Mouse (Mus musculus) hindbrain, postnatal 0 days (tissue): ENCODE results near the gene Itpkb. TPM values are rescaled to one million over a fixed set of nuclear protein-coding genes. Genes with fewer than 3 reads are reported as not detected.

Experiments
- ATAC-seq: fragments of 200-750 bp; cut with Nextera tagmentation; 2 replicates; pipeline ENCODE4 v1.8.0; 2017; ENCODE audit warnings: mild to moderate bottlenecking, moderate TSS enrichment, moderate library complexity
- DNase-seq: peaks from one replicate; pipeline ENCODE4 v3.0.0-alpha.2; 2015; ENCODE audit warnings: low spot score
- H3K27ac ChIP-seq: fragments of 300-500 bp; sonication (generic); 2 replicates; pipeline ENCODE4 v1.5.1; 2014; ENCODE audit warnings: mild to moderate bottlenecking
- H3K27me3 ChIP-seq: fragments of 300-500 bp; sonication (generic); 2 replicates; pipeline ENCODE4 v1.6.1; 2014; ENCODE audit warnings: low read length, mixed read lengths; ENCODE audit not compliant: insufficient read depth
- H3K36me3 ChIP-seq: fragments of 300-500 bp; sonication (generic); 2 replicates; pipeline ENCODE4 v1.6.1; 2014; ENCODE audit warnings: low read length, mixed read lengths; ENCODE audit not compliant: insufficient read depth
- H3K4me1 ChIP-seq: fragments of 300-500 bp; sonication (generic); 2 replicates; pipeline ENCODE4 v1.6.1; 2014; ENCODE audit warnings: antibody characterized with exemption, low read length, mixed read lengths; ENCODE audit not compliant: insufficient read depth
- H3K4me2 ChIP-seq: fragments of 300-500 bp; sonication (generic); 2 replicates; pipeline ENCODE4 v1.6.1; 2014; ENCODE audit warnings: low read depth, mild to moderate bottlenecking, low read length, moderate library complexity, mixed read lengths
- H3K4me3 ChIP-seq: fragments of 300-500 bp; sonication (generic); 2 replicates; pipeline ENCODE4 v1.5.1; 2014; ENCODE audit warnings: low read length
- H3K9ac ChIP-seq: fragments of 300-500 bp; sonication (generic); replicated peaks from 2 replicates; pipeline ENCODE4 v1.6.1; 2014; ENCODE audit warnings: mild to moderate bottlenecking, low read length, moderate library complexity, mixed read lengths
- H3K9me3 ChIP-seq: fragments of 300-500 bp; sonication (generic); 2 replicates; pipeline ENCODE4 v1.6.1; 2016; ENCODE audit warnings: low read length, mixed read lengths
- CTCF ChIP-seq: IDR thresholded peaks from 2 replicates; pipeline ENCODE4 v1.5.1; 2016; ENCODE audit warnings: antibody characterized with exemption, control low read depth, low read depth
- WGBS: fragments of 180-500 bp; shearing (Covaris S2); extraction: QIAGEN DNeasy Blood & Tissue Kit; methylation state at CpG from one replicate; pipeline ENCODE4 v1.1.7; 2014; 5-methylcytosine and 5-hydroxymethylcytosine counted together
- polyA plus RNA-seq: library from polyadenylated mRNA; unstranded; fragments of >200 nt; fragmentation: Nextera tagmentation; extraction: Ambion mirVana; gene quantifications from 2 replicates; pipeline ENCODE4 v1.2.1, GENCODE M21; 2015
- total RNA-seq: library from RNA; depleted of rRNA; stranded (reverse); fragments of >200 nt; gene quantifications from 2 replicates; pipeline ENCODE4 v1.2.3, GENCODE M21; 2014

Gene Itpkb
- total and polyA plus RNA-seq, 2 experiments from 2014 or later = 4.1 to 19.0 TPM

DNA sequence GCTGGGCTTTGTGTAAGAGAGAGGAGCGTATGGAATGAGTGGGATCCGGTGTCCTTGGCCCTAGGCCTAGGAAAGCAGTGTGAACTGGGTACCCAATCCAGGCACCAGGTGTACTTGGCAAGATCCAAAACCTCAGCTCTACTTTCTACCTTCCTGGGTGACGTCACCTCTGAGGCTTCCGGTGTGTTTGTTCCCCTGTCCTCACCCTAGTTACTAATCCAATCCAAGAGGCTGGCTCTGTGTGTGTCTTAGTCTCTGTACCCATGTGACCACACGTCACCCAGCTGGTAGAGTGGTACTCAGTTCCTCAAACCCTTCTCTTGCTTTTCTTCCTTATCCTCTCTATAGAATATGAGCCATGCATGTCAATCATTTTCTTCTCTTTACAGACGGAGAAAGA is 71.4 kb downstream of the Itpkb start:
- no peak overlapping the region for H3K9ac ChIP-seq
- no peaks in the 10 kb centered on the region for H3K27me3 ChIP-seq
- H3K4me3 ChIP-seq = no peak overlapping the region
- TF ChIP-seq CTCF = no peak
- ATAC-seq (no peak), DNase-seq (no peak)
- H3K27ac ChIP-seq = no peak overlapping the region; the same call in 1 of the 2 replicates
- H3K9me3 ChIP-seq = no peaks in the 10 kb centered on the region
- H3K4me2 ChIP-seq = no peak overlapping the region
- 80% methylated on average over 6 of the region's 6 CpGs for WGBS
- H3K36me3 ChIP-seq = no peaks in the 10 kb centered on the region
- H3K4me1 ChIP-seq = no peaks in the 10 kb centered on the region

DNA sequence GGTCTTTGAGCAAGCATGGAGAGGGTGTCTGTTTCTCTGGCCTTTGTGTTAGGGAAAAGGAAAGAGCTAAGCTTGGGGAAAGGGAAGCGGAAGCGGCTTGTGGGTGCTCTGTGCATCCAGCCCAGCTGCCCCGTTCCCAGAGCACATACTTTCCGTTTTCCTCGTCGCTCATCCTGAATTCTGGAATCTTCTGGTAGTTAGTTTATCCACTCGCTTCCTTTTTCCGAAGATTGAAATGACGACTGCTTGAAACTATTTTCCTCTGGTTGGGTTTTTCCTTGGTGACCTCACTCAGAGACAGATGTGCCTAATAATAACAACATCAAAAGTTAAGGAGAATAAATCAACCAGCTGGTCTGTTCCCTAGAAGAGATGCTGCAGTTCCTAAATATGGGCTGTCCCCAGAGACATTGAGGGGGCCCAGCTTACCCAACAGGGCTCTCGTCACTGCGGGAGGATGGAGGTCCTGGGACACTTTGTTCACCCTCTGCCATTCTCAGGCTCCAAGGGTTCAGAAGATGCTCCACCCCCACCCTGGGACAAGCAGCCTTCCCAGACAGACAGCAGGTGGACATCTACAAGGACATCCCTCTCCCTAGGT is 72.3 kb downstream of the Itpkb start:
- 0 out of 2 replicates have a peak, but pooled peaks cover under 1% of the 10 kb centered on the region for H3K4me1 ChIP-seq
- 87% methylated on average over 11 of the region's 11 CpGs for WGBS
- no peak for TF ChIP-seq CTCF
- no peak overlapping the region for H3K9ac ChIP-seq
- peak overlapping the region; percentile 64; the same call in 1 of the 2 replicates for H3K27ac ChIP-seq
- H3K36me3 ChIP-seq = no peaks in the 10 kb centered on the region
- no peaks in the 10 kb centered on the region for H3K9me3 ChIP-seq
- H3K4me2 ChIP-seq = no peak overlapping the region
- no peak overlapping the region for H3K4me3 ChIP-seq
- ATAC-seq (no peak), DNase-seq (no peak)
- H3K27me3 ChIP-seq = no peaks in the 10 kb centered on the region

DNA sequence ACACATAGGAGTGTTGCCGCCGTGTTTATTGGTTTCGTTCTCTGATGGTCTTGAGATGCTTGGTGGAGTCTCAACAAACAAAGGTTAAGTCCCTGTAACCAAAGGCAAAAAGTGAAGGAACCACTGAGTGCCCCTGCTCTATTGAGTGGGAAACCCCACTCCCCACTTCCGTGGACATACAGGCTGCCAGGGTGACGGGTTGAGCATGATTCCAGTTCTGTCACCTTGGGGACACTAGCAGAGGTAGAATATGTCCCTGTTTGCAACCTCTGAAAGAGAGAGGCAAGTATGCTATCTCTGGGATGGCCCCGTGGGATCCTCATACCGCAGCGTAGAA is 73.0 kb downstream of the Itpkb start:
- ATAC-seq = no peak
- 92% methylated on average over 8 of the region's 8 CpGs for WGBS
- Histone ChIP-seq H3K4me1 (peaks cover 6% of the 10 kb centered on the region; the same call in 1 of the 2 replicates), H3K9ac (no peak overlapping the region), H3K4me2 (no peak overlapping the region), H3K36me3 (no peaks in the 10 kb centered on the region), H3K27ac (peak overlapping the region; percentile 64; the same call in 1 of the 2 replicates), H3K27me3 (no peaks in the 10 kb centered on the region), H3K9me3 (no peaks in the 10 kb centered on the region), H3K4me3 (no peak overlapping the region)
- no peak for TF ChIP-seq CTCF
- DNase-seq = no peak

DNA sequence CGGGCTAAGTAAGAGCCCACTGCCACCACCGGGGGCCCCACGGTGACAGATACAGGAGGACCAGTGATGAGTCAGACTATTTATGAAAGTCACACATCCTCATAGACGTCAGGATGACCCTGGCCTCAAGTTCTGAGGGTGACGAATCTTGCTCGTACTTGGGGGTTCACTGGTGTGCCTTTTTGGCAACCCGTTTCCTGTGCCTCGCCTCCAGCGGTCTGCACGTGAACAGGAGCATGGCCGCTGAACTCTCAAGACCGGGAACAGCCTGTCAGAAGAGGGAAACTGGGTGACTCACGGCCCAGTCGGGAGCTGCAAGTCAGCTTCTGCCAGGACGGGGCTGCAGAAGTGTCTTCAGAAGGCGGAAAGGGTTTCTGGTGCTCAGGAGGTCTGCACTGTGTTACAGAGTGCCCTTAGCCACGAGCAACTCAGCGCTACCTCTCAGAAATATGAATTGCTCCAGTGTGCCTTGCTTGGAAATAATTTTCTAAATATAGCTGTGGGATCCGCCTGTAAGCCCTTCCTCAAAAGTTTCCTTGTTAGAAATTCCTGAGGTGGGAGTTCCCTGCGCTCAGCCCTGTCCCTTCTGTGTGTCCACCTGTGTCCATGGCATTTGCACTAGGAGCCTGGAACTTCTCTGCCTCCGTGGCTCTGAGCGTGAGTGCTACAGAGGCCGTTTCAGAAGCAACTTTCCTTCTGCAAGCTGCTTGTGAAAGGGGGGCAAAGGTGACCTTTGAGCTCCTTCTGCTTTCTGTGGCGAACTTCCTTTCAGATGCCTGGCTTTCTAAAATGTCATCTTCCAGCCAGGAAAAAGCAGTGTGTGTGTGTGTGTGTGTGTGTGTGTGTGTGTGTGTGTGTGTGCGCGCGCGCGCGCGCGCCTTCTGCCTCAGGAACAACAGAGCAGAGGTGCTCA is 73.7 kb downstream of the Itpkb start:
- Histone ChIP-seq H3K36me3 (no peaks in the 10 kb centered on the region), H3K4me1 (peaks cover 6% of the 10 kb centered on the region; the same call in 1 of the 2 replicates), H3K27me3 (no peaks in the 10 kb centered on the region), H3K9me3 (no peaks in the 10 kb centered on the region), H3K27ac (peak overlapping the region; percentile 64), H3K4me3 (no peak overlapping the region), H3K4me2 (no peak overlapping the region), H3K9ac (no peak overlapping the region)
- DNase-seq (no peak), ATAC-seq (no peak)
- TF ChIP-seq CTCF = no peak
- WGBS = 72% methylated on average over 32 of the region's 32 CpGs

DNA sequence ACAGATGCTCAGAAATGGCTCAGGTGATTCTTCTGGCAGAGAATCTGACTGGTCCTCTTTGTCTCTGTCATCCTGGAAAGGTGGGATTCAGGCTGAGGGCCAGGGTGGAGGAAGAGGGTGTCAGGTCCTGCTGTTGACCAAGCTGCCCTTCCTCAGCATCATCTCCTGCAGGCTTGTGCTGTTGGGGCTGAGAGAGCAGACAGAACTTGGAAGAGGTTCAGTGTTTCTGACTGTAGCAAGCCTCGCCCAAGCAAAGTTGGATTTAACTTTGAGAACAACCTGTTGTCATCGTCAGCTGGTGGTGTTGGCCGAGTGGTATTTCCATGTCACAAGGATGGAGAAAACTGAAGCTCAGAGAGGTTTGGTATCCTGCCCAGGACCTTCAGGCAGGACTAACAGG is 74.4 kb downstream of the Itpkb start:
- Histone ChIP-seq H3K9ac (no peak overlapping the region), H3K4me1 (peaks cover 6% of the 10 kb centered on the region; the same call in 1 of the 2 replicates), H3K4me3 (no peak overlapping the region), H3K9me3 (no peaks in the 10 kb centered on the region), H3K36me3 (no peaks in the 10 kb centered on the region), H3K4me2 (no peak overlapping the region), H3K27ac (peak overlapping the region; percentile 64), H3K27me3 (no peaks in the 10 kb centered on the region)
- DNase-seq (no peak), ATAC-seq (no peak)
- WGBS = 91% methylated on average over 3 of the region's 3 CpGs
- TF ChIP-seq CTCF = no peak

DNA sequence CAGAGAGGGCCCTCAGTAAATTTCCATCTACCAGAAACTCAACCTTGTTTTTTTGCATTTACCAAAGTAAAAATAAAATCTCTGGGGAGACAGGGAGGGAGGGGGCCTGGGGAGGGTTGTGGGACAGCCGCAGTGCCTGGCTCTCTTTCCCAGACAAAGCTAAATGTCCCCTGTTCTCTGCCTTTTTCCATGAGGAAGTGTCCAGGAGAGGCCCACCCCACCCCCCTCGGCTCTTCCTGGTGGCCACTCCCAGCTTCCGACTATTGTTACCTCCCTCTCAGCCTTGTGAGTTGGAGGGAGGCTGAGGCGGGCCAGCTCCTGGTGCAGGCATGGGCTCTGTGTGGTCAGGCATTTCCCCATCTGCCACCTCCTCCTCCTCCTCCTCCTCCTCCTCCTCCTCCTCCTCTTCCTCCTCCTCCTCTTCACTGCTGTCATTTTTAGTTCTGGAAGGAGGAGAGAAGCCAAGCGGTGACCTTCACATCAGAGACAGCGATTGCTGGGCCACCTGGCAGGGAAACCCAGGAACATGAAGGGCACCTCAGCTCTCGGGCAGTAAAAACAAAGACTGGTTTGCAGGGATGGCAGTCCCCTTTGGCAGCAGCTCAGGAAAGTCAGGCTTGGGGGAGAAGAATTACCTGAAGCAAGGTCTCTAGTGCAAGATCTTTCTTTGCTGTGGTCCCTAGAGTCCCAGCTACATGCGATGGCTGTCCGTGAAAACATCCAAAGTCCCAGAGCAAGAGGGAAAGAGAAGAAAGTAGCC is 75.5 kb downstream of the Itpkb start:
- Histone ChIP-seq H3K4me1 (peaks cover 6% of the 10 kb centered on the region; the same call in 1 of the 2 replicates), H3K4me3 (no peak overlapping the region), H3K9ac (no peak overlapping the region), H3K27me3 (no peaks in the 10 kb centered on the region), H3K9me3 (no peaks in the 10 kb centered on the region), H3K27ac (peak overlapping the region; percentile 74; the same call in 1 of the 2 replicates), H3K36me3 (no peaks in the 10 kb centered on the region), H3K4me2 (no peak overlapping the region)
- TF ChIP-seq CTCF = no peak
- 78% methylated on average over 9 of the region's 9 CpGs for WGBS
- ATAC-seq (no peak), DNase-seq (no peak)
